Mouse (Mus musculus) naive thymus-derived CD4-positive, alpha-beta T cell, adult 2 months (primary cell): ENCODE results near the gene Tnfrsf13c.

ENCODE experiments used
- DNase-seq: peaks from one replicate; pipeline ENCODE4 v3.0.0-alpha.2; 2011; ENCODE audit warnings: low read depth

Gene Tnfrsf13c

GRCm38 (mm10) chr15:82207504-82208219, 16.5 kb downstream of the Tnfrsf13c start:
- no peak for DNase-seq

- no peak for DNase-seq
These were observed 17.1 kb downstream of the Tnfrsf13c start for GRCm38 (mm10) chr15:82207105-82207459.

DNA sequence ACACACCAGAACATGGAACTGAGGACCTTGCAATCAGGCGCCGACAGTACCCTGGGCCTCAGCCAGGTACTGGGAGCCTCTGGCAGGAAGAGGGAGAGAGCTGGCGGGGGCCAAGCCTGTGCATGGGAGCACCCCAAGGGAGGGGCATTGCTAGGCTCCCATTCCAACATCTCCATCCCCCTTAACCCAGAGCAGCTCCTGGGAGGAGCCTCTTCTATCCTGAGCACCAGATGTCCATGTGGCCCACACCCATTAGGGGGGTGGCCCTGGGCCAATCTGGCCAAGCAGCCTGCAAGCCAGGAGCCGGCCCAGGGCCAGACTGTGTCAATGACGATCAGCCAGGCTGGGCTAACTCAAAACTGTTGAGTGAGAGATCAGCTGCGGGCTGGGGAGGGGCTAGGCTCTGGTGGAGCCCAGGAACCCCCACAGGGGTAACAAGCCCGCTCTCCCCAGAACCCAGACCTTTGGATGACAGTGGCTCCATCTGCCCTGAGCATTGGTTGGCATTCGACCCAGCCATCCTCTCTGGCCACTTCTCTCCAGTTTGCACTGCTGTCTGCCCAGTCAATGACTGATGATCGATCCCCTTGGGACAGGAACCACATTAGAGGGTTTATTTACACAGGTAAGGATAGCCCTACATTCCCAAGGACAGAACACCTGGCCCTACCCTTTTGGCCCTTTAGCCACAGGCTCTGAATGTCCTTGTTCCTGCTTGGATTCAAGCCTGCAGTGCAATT, 17.6 kb downstream of the Tnfrsf13c start:
- DNase-seq: no peak

DNA sequence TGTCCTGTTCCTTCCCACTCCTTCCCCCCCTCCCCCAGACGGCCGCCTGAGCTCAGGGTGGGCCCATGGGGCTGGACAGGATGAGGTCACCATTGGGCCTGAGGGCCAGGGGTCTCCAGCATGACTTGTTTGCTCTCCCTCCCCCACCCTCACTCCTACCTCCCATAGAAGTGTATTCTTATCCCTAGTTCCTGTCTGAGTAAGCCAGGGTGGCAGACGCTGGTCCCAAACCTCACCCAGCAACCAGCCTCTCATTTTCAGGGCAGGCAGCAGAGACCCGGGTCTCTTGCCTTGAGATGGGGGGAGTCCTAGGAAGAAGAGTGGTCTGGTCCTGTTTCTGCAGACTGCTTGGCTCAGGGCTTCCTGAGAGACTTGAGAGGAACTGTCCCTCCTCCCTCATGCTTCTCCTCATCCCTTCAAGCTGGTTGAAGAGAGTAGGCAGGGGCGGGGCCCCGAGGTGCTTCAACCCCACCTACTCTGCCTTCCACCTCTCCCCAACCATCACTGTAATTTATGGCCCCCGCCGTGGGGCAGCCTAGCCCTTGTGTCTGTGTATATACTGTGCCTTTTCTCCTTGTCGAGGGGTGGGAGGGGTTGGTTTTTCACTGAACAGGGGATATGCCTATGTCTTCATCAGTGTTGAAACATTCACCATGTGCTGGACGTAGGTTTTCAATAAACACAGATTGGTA, 19.3 kb downstream of the Tnfrsf13c start:
- no peak for DNase-seq

GRCm38 (mm10) chr15:82203611-82204351, 20.4 kb downstream of the Tnfrsf13c start:
- DNase-seq: no peak

- DNase-seq: no peak
These were observed 21.1 kb downstream of the Tnfrsf13c start for GRCm38 (mm10) chr15:82203090-82203489.

GRCm38 (mm10) chr15:82202086-82202485, 22.1 kb downstream of the Tnfrsf13c start:
- no peak for DNase-seq

- no peak for DNase-seq
These were observed 24.6 kb downstream of the Tnfrsf13c start for GRCm38 (mm10) chr15:82199546-82199945.

DNA sequence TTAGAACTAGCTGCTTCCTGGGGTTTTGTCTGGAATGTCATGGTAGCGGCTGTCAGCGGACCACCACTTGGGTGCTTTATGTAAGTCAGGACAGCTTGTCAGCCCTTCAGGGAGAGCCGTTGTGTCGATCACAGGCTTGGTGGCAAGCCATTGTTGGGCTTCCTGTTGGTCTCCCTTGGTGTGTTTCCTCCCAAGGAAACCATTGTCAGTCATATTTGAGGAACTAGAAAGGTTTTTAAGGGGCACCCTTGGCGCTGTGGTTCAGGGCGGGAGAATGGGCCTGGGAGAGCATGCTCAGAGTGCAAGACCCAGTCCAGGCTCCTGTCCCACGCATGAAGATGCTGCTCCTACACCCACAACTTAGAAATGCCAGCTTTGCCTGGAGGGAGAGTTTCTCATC, 25.8 kb downstream of the Tnfrsf13c start:
- no peak for DNase-seq

GRCm38 (mm10) chr15:82197937-82198336, 26.2 kb downstream of the Tnfrsf13c start:
- DNase-seq: no peak

DNA sequence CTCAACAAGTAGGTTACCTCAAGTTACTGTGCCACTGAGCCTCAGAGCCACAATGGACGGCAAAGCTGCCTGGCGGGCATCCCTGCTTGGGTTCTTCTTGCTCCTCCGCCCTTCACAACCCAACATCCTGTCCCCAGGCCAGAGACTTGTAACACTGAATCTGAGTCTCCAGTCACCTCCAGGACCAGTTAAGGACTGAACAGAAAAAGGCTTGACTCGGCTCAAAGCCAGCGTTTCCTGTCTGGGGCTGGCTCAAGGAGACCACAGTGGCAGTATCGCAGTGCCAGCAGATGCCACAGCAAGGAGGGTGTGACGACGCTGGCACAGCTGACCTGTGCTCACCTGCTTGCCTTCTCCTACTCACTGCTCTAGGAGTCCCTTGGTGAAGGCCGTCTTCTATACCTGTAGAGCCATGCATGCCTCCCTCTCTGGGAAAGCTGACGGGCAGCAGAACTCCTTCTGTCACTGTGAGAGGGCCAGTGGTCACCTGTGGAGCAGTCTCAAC, 26.9 kb downstream of the Tnfrsf13c start:
- no peak for DNase-seq

DNA sequence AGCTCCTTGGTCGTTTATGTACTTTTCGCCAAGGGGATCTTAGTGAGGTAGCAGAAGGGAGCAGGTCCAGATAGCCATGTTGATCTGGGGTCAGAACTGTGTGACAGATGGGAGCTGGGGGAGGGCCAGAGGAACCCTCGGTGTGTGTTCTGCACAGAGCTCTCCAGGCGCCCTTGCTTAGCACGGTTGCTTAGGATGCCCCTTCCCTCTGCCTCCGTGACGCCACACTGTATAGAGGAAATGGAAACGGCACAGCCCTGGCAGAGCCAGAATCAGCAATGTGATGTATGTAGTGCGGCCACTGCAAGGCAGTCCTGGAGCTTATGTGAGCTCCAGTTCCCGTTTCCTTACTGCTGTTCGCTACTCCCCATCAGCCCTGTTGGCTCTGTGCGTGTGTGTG, 27.9 kb downstream of the Tnfrsf13c start:
- no peak for DNase-seq

DNA sequence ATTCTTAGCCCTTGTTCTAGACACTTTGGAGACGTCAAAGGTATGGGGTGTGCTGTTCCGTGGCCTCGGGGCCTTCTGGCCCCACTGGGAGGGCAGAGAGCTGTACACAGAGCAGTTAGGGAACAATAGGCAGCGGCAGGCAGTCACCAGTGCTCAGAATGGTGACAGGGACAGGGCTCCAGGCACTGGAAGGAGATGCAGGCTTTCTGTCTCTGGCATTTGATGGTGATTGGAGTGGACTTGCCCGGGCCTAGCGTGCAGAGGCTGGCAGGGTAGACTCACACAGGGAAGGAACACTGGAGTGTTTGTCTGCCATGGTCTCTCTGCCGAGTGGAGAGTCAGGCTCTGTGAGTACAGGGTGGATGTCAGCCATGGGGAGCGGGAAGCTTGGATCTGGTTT, 31.6 kb downstream of the Tnfrsf13c start:
- DNase-seq: no peak

- DNase-seq: peak; percentile 77
These were observed 35.5 kb downstream of the Tnfrsf13c start for GRCm38 (mm10) chr15:82188481-82189240.

- DNase-seq: peak; percentile 34
These were observed 36.2 kb downstream of the Tnfrsf13c start for GRCm38 (mm10) chr15:82187924-82188323.

DNA sequence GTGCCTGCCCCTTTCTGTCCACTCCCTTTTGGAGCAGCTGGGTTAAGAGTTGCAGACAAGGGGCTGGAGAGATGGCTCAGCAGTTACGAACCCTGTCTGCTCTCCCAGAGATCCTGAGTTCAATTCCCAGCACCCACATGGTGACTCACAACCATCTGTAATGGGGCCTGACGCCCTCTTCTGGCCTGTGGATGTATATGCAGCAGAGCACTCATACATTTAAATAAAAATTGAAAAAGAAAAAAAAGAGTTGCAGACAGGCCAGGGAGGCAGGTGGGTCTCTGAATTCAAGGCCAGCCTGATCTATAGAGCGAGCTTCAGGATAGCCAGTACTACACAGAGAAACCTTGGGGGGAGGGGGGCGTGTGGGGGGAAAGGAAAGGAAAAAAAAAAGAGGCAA, 36.8 kb downstream of the Tnfrsf13c start:
- DNase-seq: no peak

DNA sequence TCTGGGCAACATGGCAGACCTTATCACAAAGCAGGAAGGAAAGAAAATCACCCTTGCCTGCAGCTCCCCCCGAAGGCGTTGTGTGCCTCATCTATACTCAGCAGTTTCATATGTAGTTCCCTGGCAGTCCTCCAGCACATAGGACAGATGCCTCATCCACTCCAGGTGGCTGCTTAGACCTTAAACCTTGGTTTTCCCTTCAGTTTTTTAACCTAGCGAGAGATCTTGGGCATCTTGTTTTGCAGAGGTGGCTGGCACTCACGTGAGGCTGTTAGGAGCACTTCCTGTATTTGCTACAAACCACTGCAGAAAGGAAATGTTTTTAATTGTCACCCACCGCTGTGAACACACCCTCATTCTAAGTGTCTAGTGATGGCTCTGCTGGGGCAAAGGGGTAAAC, 37.2 kb downstream of the Tnfrsf13c start:
- DNase-seq: peak; percentile 76

- no peak for DNase-seq
These were observed 38.0 kb downstream of the Tnfrsf13c start for GRCm38 (mm10) chr15:82186131-82186530.

- no peak for DNase-seq
These were observed 38.9 kb downstream of the Tnfrsf13c start for GRCm38 (mm10) chr15:82185062-82185783.

GRCm38 (mm10) chr15:82184656-82185055, 39.5 kb downstream of the Tnfrsf13c start:
- DNase-seq: no peak

DNA sequence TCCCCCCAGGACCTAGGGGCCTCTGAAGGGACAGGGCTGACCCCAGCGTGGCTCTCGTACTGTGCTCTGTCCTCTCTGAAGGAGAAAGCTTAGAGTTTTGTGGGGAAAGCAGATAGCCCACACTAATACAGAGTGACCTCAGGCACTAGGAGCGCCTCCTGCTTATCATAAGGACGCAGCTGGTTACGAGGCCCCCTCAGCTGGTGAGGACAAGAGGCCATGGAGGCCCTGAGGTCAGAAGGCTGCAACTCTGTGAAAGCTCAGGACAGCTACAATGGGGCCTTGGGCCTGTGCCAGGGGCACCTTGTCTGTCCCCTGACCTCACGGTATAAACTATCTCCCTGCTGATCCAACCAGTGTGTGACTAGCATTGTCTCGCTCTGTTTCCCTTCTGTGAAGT, 40.0 kb downstream of the Tnfrsf13c start:
- no peak for DNase-seq
